Mouse (Mus musculus) liver, embryonic 11.5 days (tissue): Measurements from ENCODE around the gene Pde8a. TPM values are rescaled to one million over a fixed set of nuclear protein-coding genes. Genes with fewer than 3 reads are reported as not detected.

Experiments used
- ATAC-seq: fragments of 200-750 bp; cut with Nextera tagmentation; replicated peaks from 2 replicates; pipeline ENCODE4 v1.8.0; 2017; ENCODE audit warnings: moderate number of reproducible peaks, mild to moderate bottlenecking, moderate TSS enrichment, moderate library complexity; ENCODE audit not compliant: low FRiP score
- DNase-seq: peaks from one replicate; pipeline ENCODE4 v3.0.0-alpha.2; 2017; ENCODE audit warnings: low spot score
- H3K27ac ChIP-seq: fragments of 300-500 bp; sonication (generic); 2 replicates; pipeline ENCODE4 v1.5.1; 2014; ENCODE audit warnings: mild to moderate bottlenecking, low read depth, low read length, control low read depth
- H3K27me3 ChIP-seq: fragments of 300-500 bp; sonication (generic); replicated peaks from 2 replicates; pipeline ENCODE4 v1.6.1; 2014; ENCODE audit warnings: low read length, mixed read lengths; ENCODE audit not compliant: control insufficient read depth, insufficient read depth
- H3K36me3 ChIP-seq: fragments of 300-500 bp; sonication (generic); 2 replicates; pipeline ENCODE4 v1.6.1; 2014; ENCODE audit warnings: mild to moderate bottlenecking, low read length, moderate library complexity, mixed read lengths; ENCODE audit not compliant: control insufficient read depth, insufficient read depth
- H3K4me1 ChIP-seq: fragments of 300-500 bp; sonication (generic); replicated peaks from 2 replicates; pipeline ENCODE4 v1.6.1; 2014; ENCODE audit warnings: low read length, mixed read lengths; ENCODE audit not compliant: control insufficient read depth, insufficient read depth
- H3K4me2 ChIP-seq: fragments of 300-500 bp; sonication (generic); 2 replicates; pipeline ENCODE4 v1.6.1; 2014; ENCODE audit warnings: mild to moderate bottlenecking, control low read depth, moderate library complexity
- H3K4me3 ChIP-seq: fragments of 300-500 bp; sonication (generic); 2 replicates; pipeline ENCODE4 v1.5.1; 2014; ENCODE audit warnings: low read depth, low read length, control low read depth
- H3K9ac ChIP-seq: fragments of 300-500 bp; sonication (generic); 2 replicates; pipeline ENCODE4 v1.6.1; 2014; ENCODE audit warnings: low read depth, low read length, control low read depth
- H3K9me3 ChIP-seq: fragments of 300-500 bp; sonication (generic); 2 replicates; pipeline ENCODE4 v1.6.1; 2016; ENCODE audit warnings: low read length, inconsistent platforms, mixed read lengths; ENCODE audit not compliant: control insufficient read depth
- WGBS: fragments of 180-500 bp; shearing (Covaris S2); extraction: QIAGEN DNeasy Blood & Tissue Kit; methylation state at CpG from one replicate; pipeline ENCODE4 v1.1.7; 2014; 5-methylcytosine and 5-hydroxymethylcytosine counted together
- polyA plus RNA-seq: library from polyadenylated mRNA; unstranded; fragments of >200 nt; fragmentation: Nextera tagmentation; extraction: Ambion mirVana; gene quantifications from 2 replicates; pipeline ENCODE4 v1.2.1, GENCODE M21; 2014

The Pde8a gene
- polyA plus RNA-seq, 1 experiment from 2014 or later, result 1.9 TPM

DNA sequence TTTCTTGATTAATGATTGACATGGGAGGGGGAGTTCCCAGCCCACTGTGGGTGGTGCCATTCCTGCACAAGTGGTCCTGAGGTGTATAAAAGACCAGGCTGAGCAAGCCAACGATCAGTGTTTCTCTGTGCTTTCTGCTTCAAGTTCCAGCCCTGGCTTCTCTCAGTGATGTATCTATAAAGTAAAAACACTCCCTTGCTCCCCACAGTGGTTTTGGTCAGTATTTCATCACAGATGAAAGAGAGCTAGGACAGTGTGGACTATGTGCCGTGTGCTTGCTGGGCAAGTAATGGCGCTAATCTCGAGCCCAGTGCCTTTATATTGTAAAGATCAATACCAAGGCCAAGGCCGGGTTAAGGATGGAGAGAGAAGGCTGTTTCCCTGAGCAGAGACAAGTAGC, 108.4 kb downstream of the Pde8a start:
- WGBS, result 76% methylated on average over 5 of the region's 5 CpGs
- ATAC-seq, result no peak
- H3K4me1 ChIP-seq, result no peaks in the 10 kb centered on the region

GRCm38 (mm10) chr7:81326043-81326442, 112.6 kb downstream of the Pde8a start:
- 60% methylated on average over 12 of the region's 12 CpGs for WGBS
- ATAC-seq, result no peak
- Histone ChIP-seq H3K4me1 (peaks cover 7% of the 10 kb centered on the region), H3K36me3 (no peaks in the 10 kb centered on the region; the same call in 1 of the 2 replicates), H3K9me3 (no peaks in the 10 kb centered on the region), H3K4me2 (no peak overlapping the region), H3K27me3 (no peaks in the 10 kb centered on the region), H3K27ac (no peak overlapping the region), H3K4me3 (no peak overlapping the region), H3K9ac (no peak overlapping the region)
- DNase-seq, result no peak

More for the DNA sequence above, 108.4 kb downstream of the Pde8a start:
- DNase-seq, result no peak
- Histone ChIP-seq H3K9me3 (no peaks in the 10 kb centered on the region), H3K27ac (no peak overlapping the region), H3K4me3 (no peak overlapping the region), H3K4me2 (no peak overlapping the region), H3K27me3 (no peaks in the 10 kb centered on the region), H3K36me3 (no peaks in the 10 kb centered on the region), H3K9ac (no peak overlapping the region)

DNA sequence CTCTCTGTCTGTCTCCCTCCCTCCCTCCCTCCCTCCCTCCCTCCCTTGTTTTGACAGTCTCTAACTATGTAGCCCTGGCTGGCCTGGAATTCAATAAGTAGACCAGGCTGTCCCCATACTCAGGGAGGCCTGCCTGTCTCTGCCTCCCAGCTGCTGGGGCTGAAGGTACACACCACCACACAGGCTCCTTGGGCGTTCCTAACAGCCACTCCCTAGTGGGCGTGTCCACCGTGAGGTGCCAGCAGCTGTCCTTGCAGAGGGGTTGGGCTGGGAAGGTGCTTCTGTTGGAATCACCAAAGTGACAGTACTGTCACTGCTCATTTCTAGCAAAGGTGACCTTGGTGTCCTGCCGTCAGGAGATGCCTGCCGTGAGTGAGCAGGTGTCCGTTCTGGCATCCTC, 113.5 kb downstream of the Pde8a start:
- WGBS, result 69% methylated on average over 6 of the region's 6 CpGs
- Histone ChIP-seq H3K27me3 (no peaks in the 10 kb centered on the region), H3K4me2 (no peak overlapping the region), H3K27ac (no peak overlapping the region), H3K4me1 (peaks cover 7% of the 10 kb centered on the region), H3K9ac (no peak overlapping the region), H3K9me3 (no peaks in the 10 kb centered on the region), H3K36me3 (no peaks in the 10 kb centered on the region; the same call in 1 of the 2 replicates), H3K4me3 (no peak overlapping the region)
- ATAC-seq, result peak; percentile 73
- no peak for DNase-seq

GRCm38 (mm10) chr7:81327661-81328060, 114.3 kb downstream of the Pde8a start:
- no peaks in the 10 kb centered on the region for H3K27me3 ChIP-seq
- ATAC-seq (no peak), DNase-seq (no peak)
- no peak overlapping the region for H3K4me2 ChIP-seq
- H3K9me3 ChIP-seq, result no peaks in the 10 kb centered on the region
- H3K9ac ChIP-seq, result no peak overlapping the region
- H3K4me1 ChIP-seq, result peaks cover 7% of the 10 kb centered on the region
- 61% methylated on average over 10 of the region's 10 CpGs for WGBS
- H3K36me3 ChIP-seq, result no peaks in the 10 kb centered on the region; the same call in 1 of the 2 replicates
- no peak overlapping the region for H3K4me3 ChIP-seq
- H3K27ac ChIP-seq, result no peak overlapping the region

GRCm38 (mm10) chr7:81330767-81331166, 117.4 kb downstream of the Pde8a start:
- Histone ChIP-seq H3K27me3 (no peaks in the 10 kb centered on the region), H3K9me3 (no peaks in the 10 kb centered on the region), H3K4me1 (peaks cover 7% of the 10 kb centered on the region), H3K27ac (no peak overlapping the region; the same call in 1 of the 2 replicates), H3K9ac (no peak overlapping the region), H3K36me3 (peaks cover 3% of the 10 kb centered on the region; the same call in 1 of the 2 replicates), H3K4me2 (no peak overlapping the region), H3K4me3 (no peak overlapping the region)
- no peak for DNase-seq
- ATAC-seq, result no peak; the same call in 1 of the 2 replicates
- 28% methylated on average over 3 of the region's 3 CpGs for WGBS

GRCm38 (mm10) chr7:81331851-81332250, 118.5 kb downstream of the Pde8a start:
- Histone ChIP-seq H3K9ac (no peak overlapping the region), H3K27ac (no peak overlapping the region), H3K4me2 (no peak overlapping the region), H3K36me3 (peaks cover 3% of the 10 kb centered on the region; the same call in 1 of the 2 replicates), H3K4me3 (no peak overlapping the region), H3K9me3 (no peaks in the 10 kb centered on the region), H3K4me1 (peaks cover 7% of the 10 kb centered on the region), H3K27me3 (no peaks in the 10 kb centered on the region)
- WGBS, result 68% methylated on average over 7 of the region's 7 CpGs
- DNase-seq (no peak), ATAC-seq (no peak)

DNA sequence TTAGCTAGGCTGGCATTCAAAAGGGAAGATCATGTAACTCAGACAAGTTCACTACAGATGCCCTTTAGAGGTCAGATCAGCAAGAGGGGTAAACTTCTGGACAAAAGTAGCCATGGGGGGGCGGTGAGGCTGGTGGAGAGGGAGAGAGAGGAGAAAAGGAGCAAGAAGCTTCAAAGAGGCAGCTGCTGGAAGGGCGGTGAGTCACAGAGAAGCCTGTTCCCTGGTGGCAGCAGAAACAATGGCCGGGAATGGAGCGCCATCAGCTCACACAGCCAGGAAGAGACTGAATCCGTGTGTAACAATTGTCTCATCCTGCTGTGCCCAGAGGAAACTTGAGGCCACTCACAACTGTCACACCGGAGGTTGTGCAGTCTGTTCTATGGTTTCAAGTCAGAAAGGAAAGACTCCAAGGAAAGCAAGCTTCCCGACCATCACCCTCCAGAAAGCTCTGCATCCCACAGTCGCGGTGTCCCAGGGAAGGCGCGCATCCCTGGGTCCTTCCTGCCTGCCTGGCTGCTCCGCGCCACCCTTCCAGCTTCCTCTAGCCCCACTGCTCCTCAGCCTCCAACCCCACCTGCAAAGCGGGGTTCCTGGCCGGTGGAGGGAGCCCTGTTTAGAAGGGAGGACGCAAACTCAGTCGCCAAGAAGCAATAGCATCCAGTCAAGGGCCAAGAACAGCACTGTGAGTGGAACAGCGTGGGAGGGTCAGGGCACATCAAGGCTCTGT, 122.5 kb downstream of the Pde8a start:
- peaks cover 19% of the 10 kb centered on the region; the same call in 1 of the 2 replicates for H3K36me3 ChIP-seq

DNA sequence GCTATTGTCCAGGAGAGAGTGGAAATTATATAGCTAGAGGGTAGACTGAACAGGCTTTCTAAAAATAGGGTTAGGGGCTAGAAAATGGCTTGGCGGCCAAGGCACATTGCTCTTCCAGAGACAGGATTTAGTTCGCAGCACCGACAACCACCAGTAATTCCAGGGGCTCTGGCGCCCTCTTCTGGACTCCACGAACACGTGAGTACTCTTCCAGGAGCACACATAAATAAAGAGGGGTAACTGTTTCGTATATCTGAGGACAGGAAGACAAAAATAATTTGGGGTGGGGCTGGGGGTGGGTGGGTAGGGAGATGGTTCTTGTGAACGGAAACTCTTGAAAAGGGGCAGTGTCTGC, 123.0 kb downstream of the Pde8a start:
- WGBS, result 48% methylated on average over 8 of the region's 8 CpGs
- Histone ChIP-seq H3K4me1 (no peaks in the 10 kb centered on the region), H3K27me3 (no peaks in the 10 kb centered on the region), H3K27ac (no peak overlapping the region), H3K4me3 (no peak overlapping the region), H3K36me3 (peaks cover 24% of the 10 kb centered on the region; the same call in 1 of the 2 replicates), H3K9me3 (no peaks in the 10 kb centered on the region), H3K9ac (no peak overlapping the region), H3K4me2 (no peak overlapping the region)
- no peak for ATAC-seq
- no peak for DNase-seq

More for the DNA sequence above, 122.5 kb downstream of the Pde8a start:
- Histone ChIP-seq H3K4me1 (peaks cover 1% of the 10 kb centered on the region; the same call in 1 of the 2 replicates), H3K9me3 (no peaks in the 10 kb centered on the region), H3K27me3 (no peaks in the 10 kb centered on the region), H3K27ac (no peak overlapping the region), H3K4me2 (no peak overlapping the region), H3K4me3 (no peak overlapping the region), H3K9ac (no peak overlapping the region)
- WGBS, result 81% methylated on average over 18 of the region's 18 CpGs
- DNase-seq (no peak), ATAC-seq (no peak)
